Mouse (Mus musculus): ENCODE measurements around the gene Nol11. TPM values are rescaled to one million over a fixed set of nuclear protein-coding genes. Genes with fewer than 3 reads are reported as not detected.

The Nol11 gene
- total and polyA plus RNA-seq, 3 experiments, result 58.5 to 110 (median 93.8) TPM

DNA sequence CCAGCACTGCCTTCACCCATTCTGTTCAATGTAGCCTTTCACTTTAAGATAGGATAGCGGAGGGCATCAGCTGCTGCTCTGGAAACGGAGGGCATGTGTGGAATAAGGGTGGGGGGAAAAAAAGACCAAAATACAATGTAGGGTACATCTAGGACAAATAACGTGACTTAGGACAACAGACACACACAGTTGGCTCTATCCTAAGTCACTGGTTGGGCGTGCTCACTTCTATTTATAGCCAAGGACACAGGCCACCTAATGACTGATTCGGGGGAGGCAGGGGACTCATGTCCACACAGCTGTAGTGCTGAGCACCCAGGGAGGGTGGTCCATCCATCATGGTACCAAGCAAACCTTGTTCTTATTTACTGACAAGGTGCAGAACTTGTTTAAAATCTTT is 36.1 kb upstream of the Nol11 start:
- no peaks in the 10 kb centered on the region for H3K4me1 ChIP-seq (ENCODE audit: control insufficient read depth in 1 of 2, insufficient read depth in 2 of 2, low read length in 2 of 2)
- H3K4me3 ChIP-seq (ENCODE audit: control insufficient read depth in 1 of 2, insufficient read depth in 1 of 2, low read depth in 2 of 2, low read length in 2 of 2), result no peak overlapping the region
- H3K27ac ChIP-seq (ENCODE audit: control insufficient read depth, low read depth, low read length), result no peak overlapping the region
- H3K9me3 ChIP-seq (replicated peaks; ENCODE audit: insufficient read depth, low read length), result no peaks in the 10 kb centered on the region
- TF ChIP-seq MAFK (IDR thresholded peaks at IDR 0.05; ENCODE audit: borderline replicate concordance, low read depth, low read length), result no peak
- no peak for TF ChIP-seq ETS1 (IDR thresholded peaks at IDR 0.05; ENCODE audit: low read depth, low read length)
- no peak for TF ChIP-seq RAD21 (IDR thresholded peaks at IDR 0.05; ENCODE audit: low read depth, low read length)
- no peak for TF ChIP-seq SMC3 (IDR thresholded peaks at IDR 0.05; ENCODE audit: low read depth, low read length)
- no peak for TF ChIP-seq TCF12 (IDR thresholded peaks at IDR 0.05; ENCODE audit: low read depth, low read length)
- no peak for TF ChIP-seq JUND (IDR thresholded peaks at IDR 0.05; ENCODE audit: low read depth, low read length)
- TF ChIP-seq CTCF (IDR thresholded peaks at IDR 0.05 in 2 of 3, conservative IDR thresholded peaks at IDR 0.05 in 1 of 3; ENCODE audit: control insufficient read depth in 1 of 3, insufficient read depth in 1 of 3, low read depth in 2 of 3, low read length in 3 of 3, poor library complexity in 1 of 3, severe bottlenecking in 1 of 3), result no peak
- no peak for TF ChIP-seq E2F4 (IDR thresholded peaks at IDR 0.05; ENCODE audit: borderline replicate concordance, low read depth, low read length)
- no peaks in the 10 kb centered on the region for H3K79me2 ChIP-seq (ENCODE audit: control insufficient read depth, insufficient read depth, low read length, poor library complexity)
- no peak for DNase-seq (ENCODE audit: low read depth, low spot score)
- H3K27me3 ChIP-seq (ENCODE audit: control insufficient read depth in 1 of 2, insufficient read depth in 2 of 2, low read length in 2 of 2), result no peaks in the 10 kb centered on the region
- H3K9ac ChIP-seq (ENCODE audit: control insufficient read depth, low read depth, low read length, poor library complexity, severe bottlenecking), result no peak overlapping the region
- H3K36me3 ChIP-seq (ENCODE audit: control insufficient read depth in 1 of 2, insufficient read depth in 2 of 2, low read length in 2 of 2), result peaks cover 0 to 2% of the 10 kb centered on the region in 2 experiments; a peak in 2 of 4 replicates

DNA sequence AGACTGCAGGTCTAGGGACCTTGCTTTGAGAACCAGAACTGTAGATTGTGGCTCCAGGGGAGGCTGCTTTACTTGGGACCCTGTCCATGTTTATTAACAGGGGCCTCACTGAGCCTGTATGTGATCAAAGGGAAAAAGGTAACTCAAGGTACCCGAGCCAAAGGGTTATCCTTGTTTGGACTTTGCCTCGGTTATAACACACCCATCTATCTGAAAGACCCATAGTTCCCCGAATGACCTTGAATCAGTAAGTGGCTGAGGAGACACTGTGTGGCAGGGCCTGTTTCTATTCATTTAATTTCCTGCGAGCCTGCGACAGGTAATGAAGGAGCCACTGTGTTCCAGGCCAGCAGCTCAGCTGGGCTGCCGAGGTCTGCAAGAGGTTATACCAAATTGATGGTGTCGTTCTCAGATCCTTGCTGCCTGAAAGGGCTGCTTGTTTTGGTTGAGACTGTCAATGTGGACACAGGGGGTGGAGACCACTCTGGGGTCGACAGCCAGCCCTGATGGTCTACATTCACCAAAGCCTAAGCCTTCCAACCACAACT is 34.6 kb upstream of the Nol11 start:
- no peaks in the 10 kb centered on the region for H3K4me1 ChIP-seq (ENCODE audit: control insufficient read depth in 1 of 2, insufficient read depth in 2 of 2, low read length in 2 of 2)
- H3K27ac ChIP-seq (ENCODE audit: control insufficient read depth, low read depth, low read length), result no peak overlapping the region
- no peak overlapping the region for H3K9ac ChIP-seq (ENCODE audit: control insufficient read depth, low read depth, low read length, poor library complexity, severe bottlenecking)
- no peak for TF ChIP-seq MEF2A (IDR thresholded peaks at IDR 0.05; ENCODE audit: extremely low read depth, insufficient replicate concordance, low read depth, low read length, poor library complexity, severe bottlenecking)
- TF ChIP-seq MYB (IDR thresholded peaks at IDR 0.05; ENCODE audit: low read depth, low read length), result no peak
- TF ChIP-seq UBTF (IDR thresholded peaks at IDR 0.05; ENCODE audit: borderline replicate concordance, insufficient read depth, low read depth, low read length), result no peak
- no peak for TF ChIP-seq ZC3H11A (IDR thresholded peaks at IDR 0.05; ENCODE audit: low read depth, low read length)
- TF ChIP-seq ZNF384 (IDR thresholded peaks at IDR 0.05; ENCODE audit: low read depth, low read length), result no peak
- TF ChIP-seq EP300 (IDR thresholded peaks at IDR 0.05; ENCODE audit: low read depth in 1 of 2, low read length in 2 of 2), result no peak
- no peak for TF ChIP-seq MYC (IDR thresholded peaks at IDR 0.05; ENCODE audit: low read depth, low read length)
- TF ChIP-seq TAL1 (IDR thresholded peaks at IDR 0.05; ENCODE audit: low read length), result no peak
- no peak for TF ChIP-seq RCOR1 (IDR thresholded peaks at IDR 0.05; ENCODE audit: low read depth, low read length)
- TF ChIP-seq GABPA (IDR thresholded peaks at IDR 0.05; ENCODE audit: low read depth, low read length), result no peak
- no peak for TF ChIP-seq CHD2 (IDR thresholded peaks at IDR 0.05; ENCODE audit: low read length)
- no peak for TF ChIP-seq MAZ (IDR thresholded peaks at IDR 0.05; ENCODE audit: low read depth, low read length)
- TF ChIP-seq ZMIZ1 (IDR thresholded peaks at IDR 0.05; ENCODE audit: low read depth, low read length), result no peak
- no peak for TF ChIP-seq RAD21 (IDR thresholded peaks at IDR 0.05; ENCODE audit: low read depth, low read length)
- TF ChIP-seq USF2 (IDR thresholded peaks at IDR 0.05; ENCODE audit: borderline replicate concordance in 1 of 2, insufficient read depth in 1 of 2, low read depth in 1 of 2, low read length in 2 of 2), result no peak
- TF ChIP-seq TCF12 (IDR thresholded peaks at IDR 0.05; ENCODE audit: low read depth, low read length), result no peak
- no peak overlapping the region for H3K4me3 ChIP-seq (ENCODE audit: control insufficient read depth in 1 of 2, insufficient read depth in 1 of 2, low read depth in 2 of 2, low read length in 2 of 2)
- H3K36me3 ChIP-seq (ENCODE audit: control insufficient read depth in 1 of 2, insufficient read depth in 2 of 2, low read length in 2 of 2), result peaks cover 0 to 4% of the 10 kb centered on the region in 2 experiments; a peak in 2 of 4 replicates
- no peaks in the 10 kb centered on the region for H3K9me3 ChIP-seq (replicated peaks; ENCODE audit: insufficient read depth, low read length)
- no peaks in the 10 kb centered on the region for H3K27me3 ChIP-seq (ENCODE audit: control insufficient read depth in 1 of 2, insufficient read depth in 2 of 2, low read length in 2 of 2)
- no peak for DNase-seq (ENCODE audit: low read depth, low spot score)
- H3K79me2 ChIP-seq (ENCODE audit: control insufficient read depth, insufficient read depth, low read length, poor library complexity), result no peaks in the 10 kb centered on the region

Data from MEL (cell line).